Mouse (Mus musculus) heart, postnatal 10 days (tissue): Measurements from ENCODE around the gene Mms19. TPM values are rescaled to one million over a fixed set of nuclear protein-coding genes. Genes with fewer than 3 reads are reported as not detected.
"Not testable (repeated sequence)": the region's sequence is repeated elsewhere in the genome, so short reads cannot be mapped to it uniquely, and the experiment has no call there.

Experiments used
- DNase-seq, 2 experiments: peaks; one replicate each; pipeline ENCODE4 v3.0.0; 2021
- intact Hi-C: fragments of 180-260 bp; cut with DNase I; formaldehyde crosslinking; loops from one replicate; pipeline ENCODE4 v1.15.1; 2025
- total RNA-seq, 2 experiments: library from RNA; stranded (reverse); gene quantifications; 2 replicates each; pipeline ENCODE4 v1.2.3; 2021

Mms19 gene
- total RNA-seq, 2 experiments from 2014 or later: 18.3 to 25.9 TPM

GRCm38 (mm10) chr19:41943841-41944240 is 37.1 kb downstream of the Mms19 start:
- intact Hi-C loops: no loop called here
- no peak for DNase-seq

- DNase-seq: no peak
- intact Hi-C loops: no loop called here
Measured at GRCm38 (mm10) chr19:41938539-41938938, 42.4 kb downstream of the Mms19 start.

GRCm38 (mm10) chr19:41935921-41936320 is 45.0 kb downstream of the Mms19 start:
- no peak for DNase-seq
- intact Hi-C loops: no loop called here

GRCm38 (mm10) chr19:41934124-41934523 is 46.8 kb downstream of the Mms19 start:
- no peak for DNase-seq
- intact Hi-C loops: no loop called here

- intact Hi-C loops: loop anchor here (2.0 kb wide), 1 partner anchor 21 kb away; no protein-coding TSS in a partner anchor
Measured at GRCm38 (mm10) chr19:41933179-41934086, 47.5 kb downstream of the Mms19 start, which contains the start of the genes Exosc1 and Zdhhc16. TSS of gene Exosc1 (minus strand) at chr19:41933423. TSS of gene Zdhhc16 (plus strand) at chr19:41933480.

GRCm38 (mm10) chr19:41932686-41933085 is 48.3 kb downstream of the Mms19 start:
- intact Hi-C loops: loop anchor here (2.0 kb wide), 1 partner anchor 20 kb away; no protein-coding TSS in a partner anchor
- DNase-seq: no peak

More at GRCm38 (mm10) chr19:41933179-41934086, 47.5 kb downstream of the Mms19 start, which contains the start of the genes Exosc1 and Zdhhc16:
- peak; percentile 99 for DNase-seq

GRCm38 (mm10) chr19:41920412-41921067 is 60.4 kb downstream of the Mms19 start:
- no peak for DNase-seq
- intact Hi-C loops: no loop called here

GRCm38 (mm10) chr19:41919471-41919870 is 61.5 kb downstream of the Mms19 start:
- intact Hi-C loops: no loop called here

GRCm38 (mm10) chr19:41916853-41917252 is 64.1 kb downstream of the Mms19 start:
- intact Hi-C loops: no loop called here

More at GRCm38 (mm10) chr19:41919471-41919870, 61.5 kb downstream of the Mms19 start:
- DNase-seq: no peak

GRCm38 (mm10) chr19:41915294-41915693 is 65.7 kb downstream of the Mms19 start:
- intact Hi-C loops: no loop called here
- DNase-seq: no peak

More at GRCm38 (mm10) chr19:41916853-41917252, 64.1 kb downstream of the Mms19 start:
- DNase-seq: no peak

GRCm38 (mm10) chr19:41914592-41914882 is 66.4 kb downstream of the Mms19 start:
- intact Hi-C loops: loop anchor here (5.0 kb wide), 2 partner anchors 68 to 113 kb away; partner anchors contain the start of genes Mms19 and Ubtd1
- not testable (repeated sequence) for DNase-seq

GRCm38 (mm10) chr19:41913774-41914591 is 67.0 kb downstream of the Mms19 start:
- DNase-seq: no peak
- intact Hi-C loops: loop anchor here (2.0 to 5.0 kb wide), 3 partner anchors 19 to 113 kb away; partner anchors contain the start of genes Exosc1, Mms19, Ubtd1 and Zdhhc16

GRCm38 (mm10) chr19:41912121-41913080 is 68.6 kb downstream of the Mms19 start:
- intact Hi-C loops: loop anchor here (2.0 to 5.0 kb wide), 3 partner anchors 20 to 115 kb away; partner anchors contain the start of genes Exosc1, Mms19, Ubtd1 and Zdhhc16
- peak; percentile 53 to 56 for DNase-seq

- DNase-seq: peak; percentile 96 to 97
- intact Hi-C loops: loop anchor here (2.0 to 5.0 kb wide), 4 partner anchors 15 to 116 kb away; partner anchors contain the start of genes Exosc1, Mms19, Rrp12 and Ubtd1
Measured at GRCm38 (mm10) chr19:41911178-41912073, 69.5 kb downstream of the Mms19 start, which contains the start of gene Pgam1. TSS of gene Pgam1 (plus strand) at chr19:41911923.

- intact Hi-C loops: loop anchor here (2.0 to 5.0 kb wide), 3 partner anchors 14 to 117 kb away; partner anchors contain the start of genes Mms19, Rrp12 and Ubtd1
- DNase-seq: no peak
Measured at GRCm38 (mm10) chr19:41910396-41910795, 70.6 kb downstream of the Mms19 start.

GRCm38 (mm10) chr19:41908736-41909135 is 72.2 kb downstream of the Mms19 start:
- intact Hi-C loops: no loop called here
- DNase-seq: no peak

- intact Hi-C loops: no loop called here
- no peak for DNase-seq
Measured at GRCm38 (mm10) chr19:41907079-41907760, 73.7 kb downstream of the Mms19 start.
